Mouse (Mus musculus) liver, embryonic 16.5 days (tissue): ENCODE data around the gene Rspo4. TPM values are rescaled to one million over a fixed set of nuclear protein-coding genes. Genes with fewer than 3 reads are reported as not detected.

Source experiments
- ATAC-seq: fragments of 200-750 bp; cut with Nextera tagmentation; 2 replicates; pipeline ENCODE4 v1.8.0; 2017; ENCODE audit warnings: low read depth, mild to moderate bottlenecking, moderate number of reproducible peaks, moderate library complexity
- H3K27ac ChIP-seq: fragments of 300-500 bp; sonication (generic); 2 replicates; pipeline ENCODE4 v1.5.1; 2014; ENCODE audit warnings: mild to moderate bottlenecking, low read length
- H3K27me3 ChIP-seq: fragments of 300-500 bp; sonication (generic); 2 replicates; pipeline ENCODE4 v1.6.1; 2014; ENCODE audit warnings: low read depth, low read length, mixed read lengths; ENCODE audit not compliant: control insufficient read depth, insufficient read depth
- H3K36me3 ChIP-seq: fragments of 300-500 bp; sonication (generic); 2 replicates; pipeline ENCODE4 v1.6.1; 2014; ENCODE audit warnings: mild to moderate bottlenecking; ENCODE audit not compliant: control insufficient read depth, insufficient read depth
- H3K4me1 ChIP-seq: fragments of 300-500 bp; sonication (generic); 2 replicates; pipeline ENCODE4 v1.6.1; 2014; ENCODE audit warnings: low read depth, low read length, mixed read lengths; ENCODE audit not compliant: control insufficient read depth
- H3K4me2 ChIP-seq: fragments of 300-500 bp; sonication (generic); 2 replicates; pipeline ENCODE4 v1.6.1; 2014; ENCODE audit warnings: low read depth, low read length, mixed read lengths
- H3K4me3 ChIP-seq: fragments of 300-500 bp; sonication (generic); 2 replicates; pipeline ENCODE4 v1.5.1; 2014; ENCODE audit warnings: low read depth, mild to moderate bottlenecking, low read length
- H3K9ac ChIP-seq: fragments of 300-500 bp; sonication (generic); 2 replicates; pipeline ENCODE4 v1.6.1; 2014; ENCODE audit warnings: low read depth, low read length
- H3K9me3 ChIP-seq: fragments of 300-500 bp; sonication (generic); replicated peaks from 2 replicates; pipeline ENCODE4 v1.6.1; 2016; ENCODE audit warnings: low read length; ENCODE audit not compliant: control insufficient read depth
- WGBS: fragments of 180-500 bp; shearing (Covaris S2); extraction: QIAGEN DNeasy Blood & Tissue Kit; methylation state at CpG from one replicate; pipeline ENCODE4 v1.1.7; 2014; ENCODE audit not compliant: insufficient replicate concordance; 5-methylcytosine and 5-hydroxymethylcytosine counted together
- polyA plus RNA-seq: library from polyadenylated mRNA; unstranded; fragments of >200 nt; fragmentation: Nextera tagmentation; extraction: Ambion mirVana; gene quantifications from 2 replicates; pipeline ENCODE4 v1.2.1, GENCODE M21; 2015

Rspo4 gene
- polyA plus RNA-seq = 0.09 TPM in 1 of 2 replicates, not detected in the other

- Histone ChIP-seq H3K9ac (no peak within 1 kb of the TSS), H3K27me3 (peaks cover 26% of the 10 kb centered on the region), H3K4me1 (no peaks in the 10 kb centered on the region), H3K4me2 (peak within 1 kb of the TSS; percentile 43), H3K9me3 (no peaks in the 10 kb centered on the region), H3K4me3 (peak within 1 kb of the TSS; percentile 18; the same call in 1 of the 2 replicates), H3K36me3 (no peaks in the 10 kb centered on the region), H3K27ac (no peak within 1 kb of the TSS)
- ATAC-seq = peak; percentile 27; the same call in 1 of the 2 replicates
- 2% methylated on average over 37 of the region's 50 CpGs for WGBS
Observed at GRCm38 (mm10) chr2:151842648-151843226, at the start of gene Rspo4. TSS of gene Rspo4 (plus strand) at chr2:151842927.

GRCm38 (mm10) chr2:151815586-151815985 is 27.1 kb upstream of the Rspo4 start:
- H3K27me3 ChIP-seq = no peaks in the 10 kb centered on the region
- H3K9me3 ChIP-seq = no peaks in the 10 kb centered on the region
- no peak overlapping the region for H3K4me3 ChIP-seq
- 58% methylated on average over 4 of the region's 4 CpGs for WGBS
- no peak for ATAC-seq
- no peaks in the 10 kb centered on the region for H3K4me1 ChIP-seq
- H3K36me3 ChIP-seq = no peaks in the 10 kb centered on the region
- H3K9ac ChIP-seq = no peak overlapping the region
- H3K27ac ChIP-seq = no peak overlapping the region
- no peak overlapping the region for H3K4me2 ChIP-seq

- Histone ChIP-seq H3K27me3 (no peaks in the 10 kb centered on the region), H3K9me3 (no peaks in the 10 kb centered on the region), H3K4me3 (no peak overlapping the region), H3K4me1 (no peaks in the 10 kb centered on the region), H3K4me2 (no peak overlapping the region), H3K9ac (no peak overlapping the region), H3K27ac (no peak overlapping the region), H3K36me3 (no peaks in the 10 kb centered on the region)
- 36% methylated on average over 5 of the region's 5 CpGs for WGBS
- ATAC-seq = no peak
Observed at GRCm38 (mm10) chr2:151862257-151862810, 19.6 kb downstream of the Rspo4 start.

- Histone ChIP-seq H3K36me3 (no peaks in the 10 kb centered on the region), H3K27ac (no peak overlapping the region), H3K9me3 (no peaks in the 10 kb centered on the region), H3K27me3 (no peaks in the 10 kb centered on the region), H3K4me2 (no peak overlapping the region), H3K4me1 (no peaks in the 10 kb centered on the region), H3K9ac (no peak overlapping the region), H3K4me3 (no peak overlapping the region)
- 74% methylated on average over 6 of the region's 6 CpGs for WGBS
- no peak for ATAC-seq
Observed at GRCm38 (mm10) chr2:151864941-151865340, 22.2 kb downstream of the Rspo4 start.

GRCm38 (mm10) chr2:151866487-151866886 is 23.8 kb downstream of the Rspo4 start:
- no peak overlapping the region for H3K27ac ChIP-seq
- H3K4me1 ChIP-seq = no peaks in the 10 kb centered on the region
- no peak overlapping the region for H3K4me3 ChIP-seq
- H3K9ac ChIP-seq = no peak overlapping the region
- H3K36me3 ChIP-seq = no peaks in the 10 kb centered on the region
- no peaks in the 10 kb centered on the region for H3K9me3 ChIP-seq
- H3K4me2 ChIP-seq = no peak overlapping the region
- no peaks in the 10 kb centered on the region for H3K27me3 ChIP-seq
- ATAC-seq = no peak
- 27% methylated on average over 4 of the region's 4 CpGs for WGBS

GRCm38 (mm10) chr2:151868196-151868595 is 25.5 kb downstream of the Rspo4 start:
- H3K9ac ChIP-seq = no peak overlapping the region
- no peak overlapping the region for H3K4me2 ChIP-seq
- no peaks in the 10 kb centered on the region for H3K36me3 ChIP-seq
- no peaks in the 10 kb centered on the region for H3K27me3 ChIP-seq
- H3K4me1 ChIP-seq = no peaks in the 10 kb centered on the region
- H3K4me3 ChIP-seq = no peak overlapping the region
- no peak for ATAC-seq
- WGBS = 72% methylated on average over 8 of the region's 8 CpGs
- H3K9me3 ChIP-seq = no peaks in the 10 kb centered on the region
- no peak overlapping the region for H3K27ac ChIP-seq

GRCm38 (mm10) chr2:151874551-151874950 is 31.8 kb downstream of the Rspo4 start:
- no peak overlapping the region for H3K4me3 ChIP-seq
- no peak overlapping the region for H3K9ac ChIP-seq
- H3K27ac ChIP-seq = no peak overlapping the region
- H3K4me1 ChIP-seq = no peaks in the 10 kb centered on the region
- no peak for ATAC-seq
- H3K27me3 ChIP-seq = no peaks in the 10 kb centered on the region; the same call in 1 of the 2 replicates
- no peak overlapping the region for H3K4me2 ChIP-seq
- H3K36me3 ChIP-seq = no peaks in the 10 kb centered on the region
- no peaks in the 10 kb centered on the region for H3K9me3 ChIP-seq

- Histone ChIP-seq H3K4me1 (no peaks in the 10 kb centered on the region), H3K4me2 (no peak overlapping the region), H3K36me3 (no peaks in the 10 kb centered on the region), H3K9me3 (no peaks in the 10 kb centered on the region), H3K9ac (no peak overlapping the region), H3K4me3 (no peak overlapping the region), H3K27ac (no peak overlapping the region), H3K27me3 (no peaks in the 10 kb centered on the region; the same call in 1 of the 2 replicates)
- ATAC-seq = no peak
- 11% methylated on average over 8 of the region's 8 CpGs for WGBS
Observed at GRCm38 (mm10) chr2:151876012-151876485, 33.3 kb downstream of the Rspo4 start.

GRCm38 (mm10) chr2:151878645-151879044 is 35.9 kb downstream of the Rspo4 start:
- Histone ChIP-seq H3K4me2 (no peak overlapping the region), H3K9me3 (no peaks in the 10 kb centered on the region), H3K27ac (no peak overlapping the region), H3K27me3 (no peaks in the 10 kb centered on the region; the same call in 1 of the 2 replicates), H3K4me1 (no peaks in the 10 kb centered on the region), H3K36me3 (no peaks in the 10 kb centered on the region), H3K4me3 (no peak overlapping the region), H3K9ac (no peak overlapping the region)
- WGBS = 58% methylated on average over 3 of the region's 3 CpGs
- no peak for ATAC-seq
